Mouse (Mus musculus): ENCODE measurements around the gene Sppl3.

The Sppl3 gene

DNA sequence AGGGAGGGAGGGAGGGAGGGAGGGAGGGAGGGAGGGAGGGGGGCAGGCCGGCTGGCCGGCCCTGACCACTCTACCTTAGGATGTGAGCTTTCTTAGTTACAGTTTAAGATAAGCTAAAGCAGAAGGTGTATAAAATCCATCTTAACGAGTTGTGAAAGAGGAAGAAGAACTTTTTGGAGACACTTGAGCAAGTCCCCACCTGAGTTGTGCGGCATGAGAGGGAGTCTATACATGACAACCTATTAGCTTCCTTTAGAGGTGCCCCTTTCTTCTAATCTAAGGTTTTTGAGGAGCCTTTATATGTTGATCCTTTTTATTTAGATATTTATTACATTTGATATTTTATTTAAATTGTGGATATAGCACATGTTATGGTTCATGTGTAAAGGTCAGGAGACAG, 32.7 kb downstream of the Sppl3 start:
- WGBS, result 96% methylated on average over 4 of the region's 4 CpGs

DNA sequence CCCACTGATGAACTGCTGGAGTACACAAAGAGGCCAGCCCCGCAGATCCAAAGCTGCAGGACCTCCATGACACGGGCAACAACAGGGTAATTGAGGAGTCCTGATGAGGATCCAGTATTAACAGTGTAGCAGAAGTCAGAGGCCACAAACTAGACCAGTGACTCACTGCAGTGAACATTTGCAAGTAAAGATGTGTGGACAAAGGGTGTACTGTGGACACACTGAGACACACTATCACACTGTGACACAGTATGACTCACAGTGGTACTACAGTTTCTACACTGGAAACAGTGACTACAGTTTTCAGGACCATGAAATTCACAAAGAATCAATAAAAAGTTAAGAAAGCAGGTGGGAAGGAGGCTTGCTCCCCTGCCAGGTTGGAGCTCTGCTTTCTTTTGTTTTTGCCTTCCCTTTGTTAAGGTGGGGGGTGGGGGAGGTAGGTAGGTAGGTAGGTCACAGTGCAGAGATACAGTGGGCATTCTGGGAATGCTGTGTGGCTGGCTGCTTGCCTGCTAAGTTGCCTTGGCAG, 34.3 kb downstream of the Sppl3 start:
- 75% methylated on average over 2 of the region's 2 CpGs for WGBS

DNA sequence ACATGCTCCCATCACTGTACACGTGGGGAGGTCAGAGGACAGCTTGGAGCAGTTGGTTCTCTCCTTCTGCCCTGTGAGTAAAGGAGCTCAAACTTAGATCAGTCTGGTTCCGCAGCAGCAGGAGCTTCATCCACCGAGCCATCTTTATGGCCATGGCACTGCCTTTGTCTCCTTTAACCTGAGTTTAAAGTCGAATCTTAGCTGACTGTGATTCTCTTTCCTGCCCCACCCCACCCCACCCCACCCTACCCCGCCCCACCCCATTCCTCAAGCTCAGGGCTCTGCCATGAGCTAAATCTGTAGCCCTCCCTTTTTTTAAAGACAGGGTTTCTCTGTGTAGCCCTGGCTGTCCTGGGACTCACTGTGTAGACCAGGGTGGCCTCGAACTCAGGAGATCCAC, 38.8 kb downstream of the Sppl3 start:
- WGBS, result 85% methylated on average over 6 of the region's 6 CpGs

- WGBS, result 88% methylated on average over 6 of the region's 6 CpGs
Observed at GRCm38 (mm10) chr5:115050776-115051175, 39.8 kb downstream of the Sppl3 start.

DNA sequence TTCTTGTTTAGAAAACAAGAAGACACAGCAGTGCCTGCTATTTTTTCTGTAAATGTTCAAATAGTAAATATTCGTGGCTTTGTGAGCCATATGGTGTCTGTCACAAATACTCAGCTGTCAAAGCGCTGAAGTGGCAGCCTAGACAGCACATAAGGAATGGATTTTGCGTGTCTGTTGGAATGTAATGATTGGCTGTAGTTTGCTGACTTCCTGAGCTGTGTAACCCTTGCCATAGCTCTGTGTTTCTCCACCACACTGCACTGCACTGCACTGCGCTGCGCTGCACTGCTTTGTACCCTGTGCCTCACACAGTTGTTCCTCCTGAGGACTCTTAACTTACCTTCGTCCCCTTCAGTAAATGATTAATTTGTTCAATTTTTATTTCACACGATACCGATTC, 41.6 kb downstream of the Sppl3 start:
- 59% methylated on average over 8 of the region's 8 CpGs for WGBS

- WGBS, result 91% methylated on average over 22 of the region's 22 CpGs
Observed at GRCm38 (mm10) chr5:115053791-115054396, 43.0 kb downstream of the Sppl3 start.

GRCm38 (mm10) chr5:115055418-115055817, 44.5 kb downstream of the Sppl3 start:
- 46% methylated on average over 6 of the region's 6 CpGs for WGBS

DNA sequence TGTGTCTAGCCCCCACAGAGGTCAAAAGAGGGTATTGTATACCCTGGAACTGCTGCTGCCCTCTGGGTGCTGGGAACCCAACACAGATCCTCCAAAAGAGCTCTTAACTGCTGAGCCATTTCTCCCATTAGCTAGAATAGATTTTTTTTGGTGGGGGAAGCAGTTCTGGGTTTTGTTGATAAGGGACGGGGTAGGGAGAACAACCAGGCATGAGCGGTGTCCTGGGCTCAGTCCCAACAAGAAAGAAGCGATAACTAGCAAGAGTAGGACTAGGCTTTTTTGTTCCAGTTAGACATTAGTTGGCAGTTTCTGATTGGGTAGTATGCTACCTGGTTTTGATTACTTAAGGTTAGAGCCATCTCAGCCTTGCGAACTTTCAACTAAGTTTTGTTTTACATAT, 46.2 kb downstream of the Sppl3 start:
- WGBS, result 94% methylated on average over 4 of the region's 4 CpGs

DNA sequence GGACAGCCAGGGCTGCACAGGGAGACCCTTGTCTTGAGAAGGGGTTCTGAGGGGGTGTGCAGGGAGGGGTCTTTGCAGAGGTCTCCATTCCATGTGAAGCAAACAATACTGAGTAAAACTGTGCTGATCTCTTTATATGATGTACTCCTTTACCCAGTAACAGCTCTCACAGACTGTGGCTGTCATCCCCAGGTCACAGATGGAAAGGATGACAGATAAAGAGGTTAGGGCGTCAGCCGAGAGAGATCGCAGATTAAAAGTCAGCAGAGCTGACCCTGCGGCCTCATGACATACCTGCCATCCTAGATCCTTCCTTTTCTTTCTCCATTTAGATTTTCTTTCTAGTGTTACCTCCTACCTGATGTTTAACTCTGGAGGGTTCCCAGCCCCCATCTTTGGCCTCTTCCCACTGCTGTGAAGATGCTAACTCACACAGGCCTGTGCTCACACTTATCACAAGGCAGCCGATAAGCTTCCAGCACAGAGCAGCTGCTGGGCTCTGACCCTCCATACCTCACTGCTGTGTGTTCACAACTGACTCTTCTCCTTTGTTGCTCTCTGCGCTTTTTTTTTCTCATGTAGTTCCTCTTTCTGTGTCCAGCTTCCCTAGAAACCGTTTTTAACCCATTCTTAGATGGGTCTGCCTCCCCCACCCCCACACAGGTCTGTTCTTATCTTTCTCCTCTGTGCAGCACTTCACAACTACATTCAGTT, 47.8 kb downstream of the Sppl3 start:
- WGBS, result 80% methylated on average over 7 of the region's 7 CpGs

DNA sequence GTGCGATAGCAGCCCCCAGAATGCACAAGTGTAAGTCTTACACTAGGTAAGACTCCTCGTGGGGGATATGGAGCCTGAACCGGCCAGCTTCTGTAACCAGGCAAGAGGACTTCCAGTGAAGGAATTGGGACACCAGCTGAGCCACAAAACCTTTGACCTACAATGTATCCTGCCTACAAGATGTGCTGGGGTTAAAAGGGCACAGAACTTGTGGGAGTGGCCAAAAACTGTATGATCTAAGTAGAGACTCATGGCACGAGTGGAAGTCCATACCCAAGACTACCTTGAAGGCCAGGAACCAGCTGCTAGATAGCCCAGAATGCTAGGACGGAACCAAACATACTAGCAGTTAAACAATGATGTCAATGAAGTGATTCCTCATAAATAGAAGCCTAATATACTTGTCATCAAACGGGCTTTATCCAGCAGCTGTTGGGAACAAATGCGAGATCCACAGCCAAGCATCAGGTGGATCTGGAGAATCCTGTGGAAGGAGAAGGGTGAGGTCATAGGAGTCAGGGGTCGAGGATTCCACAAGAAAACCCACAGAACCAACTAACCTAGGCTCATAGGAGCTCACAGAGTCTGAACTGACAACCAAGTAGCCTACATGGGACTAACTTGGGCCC, 49.2 kb downstream of the Sppl3 start:
- WGBS, result 82% methylated on average over 8 of the region's 8 CpGs

GRCm38 (mm10) chr5:115060977-115061376, 50.0 kb downstream of the Sppl3 start:
- WGBS, result 78% methylated on average over 3 of the region's 3 CpGs

- WGBS, result 81% methylated on average over 1 of the region's 1 CpGs
Observed at GRCm38 (mm10) chr5:115062566-115062965, 51.6 kb downstream of the Sppl3 start.

GRCm38 (mm10) chr5:115063391-115063790, 52.5 kb downstream of the Sppl3 start:
- WGBS, result 63% methylated on average over 7 of the region's 7 CpGs

DNA sequence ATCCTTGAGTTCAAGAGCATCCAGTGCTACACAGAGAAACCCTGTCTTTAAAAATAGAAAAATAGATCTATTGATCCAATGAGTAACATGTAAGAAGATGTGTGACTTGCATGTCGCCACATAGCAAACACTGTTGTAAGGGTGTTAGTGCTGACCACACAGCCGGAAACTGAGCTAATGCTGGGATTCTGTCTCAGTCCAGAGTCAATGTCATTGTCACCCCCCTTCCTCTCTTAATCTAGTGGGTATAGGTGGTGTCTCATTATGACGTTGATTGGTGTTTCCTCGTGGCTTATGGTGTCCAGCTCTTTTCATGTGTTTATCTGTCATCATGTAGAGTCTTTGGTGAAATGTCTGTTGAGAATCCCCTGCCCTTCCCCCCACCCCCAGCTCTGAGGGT, 55.3 kb downstream of the Sppl3 start:
- WGBS, result 69% methylated on average over 4 of the region's 4 CpGs

DNA sequence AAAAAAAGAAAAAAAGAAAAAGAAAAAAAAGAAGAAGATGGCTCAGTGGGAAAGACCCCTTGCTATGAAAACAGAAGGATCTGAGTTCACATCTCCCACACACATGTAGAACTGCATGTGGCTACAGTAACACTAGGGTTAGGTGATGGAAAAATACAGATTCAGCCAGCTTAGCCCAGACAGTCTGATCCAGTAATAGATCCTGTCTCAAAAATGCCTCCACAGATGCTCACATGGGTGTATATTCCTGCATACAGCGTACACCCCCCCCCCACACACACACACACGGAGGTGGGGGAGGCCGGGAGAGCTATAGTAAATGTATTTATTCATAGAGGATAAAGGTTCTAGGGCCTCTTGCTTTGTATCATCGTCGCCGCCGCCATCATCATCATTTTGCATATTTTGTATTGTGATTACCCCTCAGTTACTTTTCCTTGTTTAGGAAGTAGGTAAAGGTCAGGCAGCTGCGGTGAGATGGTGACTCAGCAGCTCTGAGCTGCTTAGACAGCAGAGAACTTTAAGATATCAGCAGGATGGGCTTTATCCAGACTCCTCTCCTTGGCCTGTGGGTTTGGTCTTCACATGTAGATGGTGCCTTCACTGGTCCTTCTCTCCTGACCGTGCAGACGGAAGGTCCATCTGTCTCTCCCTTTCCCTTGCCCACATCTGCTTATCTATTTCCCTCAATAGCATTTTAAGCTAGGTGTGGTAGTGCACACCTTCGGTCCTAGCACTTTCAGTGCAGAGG, 57.9 kb downstream of the Sppl3 start:
- WGBS, result 56% methylated on average over 11 of the region's 11 CpGs

DNA sequence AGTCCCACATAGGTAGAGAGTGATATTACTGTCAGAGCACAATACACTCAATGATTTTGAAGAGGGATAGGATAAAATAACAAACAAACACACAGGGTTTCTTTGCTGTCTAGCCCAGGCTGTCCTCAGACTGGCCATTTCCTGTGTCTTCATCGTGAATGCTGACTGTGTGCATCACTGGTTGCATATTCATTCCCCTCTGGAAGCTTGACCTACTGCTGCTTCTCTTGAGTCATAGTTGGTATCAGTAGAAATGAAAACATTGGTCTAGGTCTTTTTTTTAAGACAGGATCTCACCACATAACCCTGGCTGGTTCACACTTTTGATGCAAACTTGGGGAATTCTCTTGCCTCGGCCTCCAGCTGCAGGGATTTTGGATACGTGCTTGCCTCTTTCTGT, 58.7 kb downstream of the Sppl3 start:
- 57% methylated on average over 3 of the region's 3 CpGs for WGBS

GRCm38 (mm10) chr5:115070457-115070856, 59.5 kb downstream of the Sppl3 start:
- WGBS, result 100% methylated on average over 2 of the region's 2 CpGs

GRCm38 (mm10) chr5:115071096-115071901, 60.4 kb downstream of the Sppl3 start:
- 82% methylated on average over 11 of the region's 11 CpGs for WGBS

- 55% methylated on average over 7 of the region's 7 CpGs for WGBS
Observed at GRCm38 (mm10) chr5:115072143-115072542, 61.2 kb downstream of the Sppl3 start.

- WGBS, result 94% methylated on average over 8 of the region's 8 CpGs
Observed at GRCm38 (mm10) chr5:115073306-115073705, 62.4 kb downstream of the Sppl3 start.

GRCm38 (mm10) chr5:115074749-115075148, 63.8 kb downstream of the Sppl3 start:
- 87% methylated on average over 4 of the region's 4 CpGs for WGBS
